Mouse (Mus musculus) hindbrain, embryonic 13.5 days (tissue): ENCODE measurements around the gene Rasl12. TPM values are rescaled to one million over a fixed set of nuclear protein-coding genes. Genes with fewer than 3 reads are reported as not detected.

ENCODE experiments used
- ATAC-seq: fragments of 200-750 bp; cut with Nextera tagmentation; 2 replicates; pipeline ENCODE4 v1.8.0; 2017; ENCODE audit warnings: moderate TSS enrichment; ENCODE audit not compliant: low FRiP score
- H3K27ac ChIP-seq: fragments of 300-500 bp; sonication (generic); 2 replicates; pipeline ENCODE4 v1.5.1; 2015; ENCODE audit warnings: inconsistent platforms, mild to moderate bottlenecking, moderate library complexity
- H3K27me3 ChIP-seq: fragments of 300-500 bp; sonication (generic); 2 replicates; pipeline ENCODE4 v1.6.1; 2015; ENCODE audit warnings: mild to moderate bottlenecking, inconsistent platforms
- H3K36me3 ChIP-seq: fragments of 300-500 bp; sonication (generic); 2 replicates; pipeline ENCODE4 v1.6.1; 2015; ENCODE audit warnings: mild to moderate bottlenecking, inconsistent platforms
- H3K4me1 ChIP-seq: fragments of 300-500 bp; sonication (generic); replicated peaks from 2 replicates; pipeline ENCODE4 v1.6.1; 2015; ENCODE audit warnings: inconsistent platforms
- H3K4me2 ChIP-seq: fragments of 300-500 bp; sonication (generic); 2 replicates; pipeline ENCODE4 v1.6.1; 2015; ENCODE audit warnings: inconsistent platforms, mild to moderate bottlenecking, moderate library complexity
- H3K4me3 ChIP-seq: fragments of 300-500 bp; sonication (generic); 2 replicates; pipeline ENCODE4 v1.5.1; 2015; ENCODE audit warnings: mild to moderate bottlenecking, inconsistent platforms
- H3K9ac ChIP-seq: fragments of 300-500 bp; sonication (generic); 2 replicates; pipeline ENCODE4 v1.6.1; 2015; ENCODE audit warnings: mild to moderate bottlenecking, inconsistent platforms
- H3K9me3 ChIP-seq: fragments of 300-500 bp; sonication (generic); 2 replicates; pipeline ENCODE4 v1.6.1; 2016; ENCODE audit warnings: inconsistent platforms
- WGBS: fragments of 180-500 bp; shearing (Covaris S2); methylation state at CpG from one replicate; pipeline ENCODE4 v1.1.7; 2015; 5-methylcytosine and 5-hydroxymethylcytosine counted together
- polyA plus RNA-seq: library from polyadenylated mRNA; unstranded; fragments of >200 nt; fragmentation: Nextera tagmentation; extraction: Ambion mirVana; gene quantifications from 2 replicates; pipeline ENCODE4 v1.2.1, GENCODE M21; 2015

Gene Rasl12
- polyA plus RNA-seq, 1 experiment from 2014 or later = 7.1 TPM

- no peak for ATAC-seq
- H3K27me3 ChIP-seq = 0 out of 2 replicates have a peak, but pooled peaks cover 4% of the 10 kb centered on the region
- no peak overlapping the region for H3K4me3 ChIP-seq
- no peaks in the 10 kb centered on the region for H3K36me3 ChIP-seq
- H3K27ac ChIP-seq = no peak overlapping the region
- H3K4me2 ChIP-seq = no peak overlapping the region
- H3K4me1 ChIP-seq = 0 out of 2 replicates have a peak, but pooled peaks cover 3% of the 10 kb centered on the region
- H3K9me3 ChIP-seq = no peaks in the 10 kb centered on the region
- 77% methylated on average over 15 of the region's 15 CpGs for WGBS
- H3K9ac ChIP-seq = no peak overlapping the region
Observed at GRCm38 (mm10) chr9:65404331-65405183, 6.3 kb downstream of the Rasl12 start.

- no peak overlapping the region for H3K4me2 ChIP-seq
- no peak overlapping the region for H3K4me3 ChIP-seq
- no peak overlapping the region for H3K9ac ChIP-seq
- 86% methylated on average over 2 of the region's 2 CpGs for WGBS
- H3K27me3 ChIP-seq = no peaks in the 10 kb centered on the region
- H3K27ac ChIP-seq = no peak overlapping the region
- no peaks in the 10 kb centered on the region for H3K9me3 ChIP-seq
- no peak for ATAC-seq
- H3K36me3 ChIP-seq = no peaks in the 10 kb centered on the region
- 0 out of 2 replicates have a peak, but pooled peaks cover 3% of the 10 kb centered on the region for H3K4me1 ChIP-seq
Observed at GRCm38 (mm10) chr9:65405184-65405449, 6.8 kb downstream of the Rasl12 start.

- no peaks in the 10 kb centered on the region for H3K9me3 ChIP-seq
- WGBS = 87% methylated on average over 5 of the region's 5 CpGs
- no peak overlapping the region for H3K9ac ChIP-seq
- no peak overlapping the region for H3K4me3 ChIP-seq
- H3K4me2 ChIP-seq = no peak overlapping the region
- H3K27me3 ChIP-seq = no peaks in the 10 kb centered on the region
- H3K27ac ChIP-seq = no peak overlapping the region
- H3K36me3 ChIP-seq = no peaks in the 10 kb centered on the region
- 0 out of 2 replicates have a peak, but pooled peaks cover 3% of the 10 kb centered on the region for H3K4me1 ChIP-seq
- ATAC-seq = no peak
Observed at GRCm38 (mm10) chr9:65407327-65407726, 9.0 kb downstream of the Rasl12 start.

GRCm38 (mm10) chr9:65407861-65408260, 9.6 kb downstream of the Rasl12 start:
- Histone ChIP-seq H3K27me3 (no peaks in the 10 kb centered on the region), H3K9ac (no peak overlapping the region), H3K9me3 (no peaks in the 10 kb centered on the region), H3K4me3 (no peak overlapping the region), H3K4me1 (0 out of 2 replicates have a peak, but pooled peaks cover 3% of the 10 kb centered on the region), H3K36me3 (no peaks in the 10 kb centered on the region), H3K4me2 (no peak overlapping the region), H3K27ac (no peak overlapping the region)
- WGBS = 74% methylated on average over 3 of the region's 3 CpGs
- ATAC-seq = no peak

- Histone ChIP-seq H3K4me1 (0 out of 2 replicates have a peak, but pooled peaks cover 3% of the 10 kb centered on the region), H3K4me2 (no peak overlapping the region), H3K36me3 (no peaks in the 10 kb centered on the region), H3K27ac (no peak overlapping the region), H3K9ac (no peak overlapping the region), H3K4me3 (no peak overlapping the region), H3K9me3 (no peaks in the 10 kb centered on the region), H3K27me3 (no peaks in the 10 kb centered on the region)
- 69% methylated on average over 5 of the region's 5 CpGs for WGBS
- ATAC-seq = no peak
Observed at GRCm38 (mm10) chr9:65408871-65409295, 10.6 kb downstream of the Rasl12 start.

DNA sequence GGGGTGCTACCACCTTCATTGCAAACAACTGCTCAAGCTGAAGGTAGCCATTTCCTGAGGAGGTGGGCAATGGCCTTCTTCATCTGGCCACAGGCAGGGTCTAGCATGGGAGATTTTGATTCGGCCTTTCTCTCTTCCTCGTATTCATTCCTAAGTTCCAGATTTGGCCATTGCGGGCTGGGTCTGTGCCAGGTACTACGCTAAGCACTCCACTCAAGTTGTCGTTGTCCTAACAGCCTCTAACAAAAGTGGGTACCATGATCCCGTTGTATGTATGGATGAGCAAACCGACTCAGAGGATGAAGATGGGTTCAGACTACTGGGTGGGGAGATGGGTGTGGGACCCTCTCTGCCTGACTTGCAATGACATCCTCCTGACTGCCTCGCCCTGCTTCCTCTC, 12.1 kb downstream of the Rasl12 start:
- 96% methylated on average over 8 of the region's 8 CpGs for WGBS

DNA sequence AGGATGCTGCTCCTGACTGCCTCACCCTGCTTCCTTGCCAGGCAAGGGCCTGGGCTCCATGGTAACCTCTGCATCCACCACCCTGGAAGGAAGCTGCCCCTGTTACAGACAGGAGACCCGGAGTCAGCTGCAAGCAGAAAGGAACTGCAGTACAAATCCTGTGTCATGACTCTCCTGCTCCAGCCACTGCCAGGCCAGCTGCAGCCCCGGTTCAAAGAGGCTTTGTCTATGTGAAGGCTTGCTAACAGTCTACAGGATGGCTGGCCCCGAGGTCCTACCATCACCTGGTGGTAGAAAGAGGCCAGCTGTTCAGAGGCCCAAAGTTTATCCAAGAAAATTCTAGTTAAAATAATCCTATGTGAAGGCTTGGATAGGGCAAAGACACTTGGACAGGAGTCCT, 13.0 kb downstream of the Rasl12 start:
- ATAC-seq = no peak
- 70% methylated on average over 3 of the region's 3 CpGs for WGBS

More for the DNA sequence above, 12.1 kb downstream of the Rasl12 start:
- Histone ChIP-seq H3K4me2 (no peak overlapping the region), H3K9ac (no peak overlapping the region), H3K27ac (no peak overlapping the region), H3K4me1 (no peaks in the 10 kb centered on the region), H3K27me3 (no peaks in the 10 kb centered on the region), H3K36me3 (no peaks in the 10 kb centered on the region), H3K4me3 (no peak overlapping the region), H3K9me3 (no peaks in the 10 kb centered on the region)
- ATAC-seq = no peak

GRCm38 (mm10) chr9:65417738-65418137, 19.4 kb downstream of the Rasl12 start:
- H3K36me3 ChIP-seq = no peaks in the 10 kb centered on the region
- no peaks in the 10 kb centered on the region for H3K27me3 ChIP-seq
- ATAC-seq = no peak
- H3K4me3 ChIP-seq = no peak overlapping the region
- H3K9me3 ChIP-seq = no peaks in the 10 kb centered on the region
- WGBS = 43% methylated on average over 3 of the region's 3 CpGs
- H3K4me1 ChIP-seq = no peaks in the 10 kb centered on the region
- H3K27ac ChIP-seq = no peak overlapping the region
- no peak overlapping the region for H3K9ac ChIP-seq
- H3K4me2 ChIP-seq = no peak overlapping the region

More for the DNA sequence above, 13.0 kb downstream of the Rasl12 start:
- Histone ChIP-seq H3K4me3 (no peak overlapping the region), H3K4me1 (no peaks in the 10 kb centered on the region), H3K27ac (no peak overlapping the region), H3K9ac (no peak overlapping the region), H3K36me3 (no peaks in the 10 kb centered on the region), H3K27me3 (no peaks in the 10 kb centered on the region), H3K9me3 (no peaks in the 10 kb centered on the region), H3K4me2 (no peak overlapping the region)

GRCm38 (mm10) chr9:65419633-65420032, 21.3 kb downstream of the Rasl12 start:
- Histone ChIP-seq H3K4me3 (no peak overlapping the region), H3K4me2 (no peak overlapping the region), H3K36me3 (no peaks in the 10 kb centered on the region), H3K4me1 (no peaks in the 10 kb centered on the region), H3K9ac (no peak overlapping the region), H3K9me3 (no peaks in the 10 kb centered on the region), H3K27me3 (no peaks in the 10 kb centered on the region), H3K27ac (no peak overlapping the region)
- WGBS = 72% methylated on average over 3 of the region's 3 CpGs
- no peak for ATAC-seq

GRCm38 (mm10) chr9:65422760-65423501, 24.6 kb downstream of the Rasl12 start, which contains the start of gene Slc51b:
TSS of gene Slc51b (minus strand) at chr9:65422955.
- WGBS = 82% methylated on average over 11 of the region's 11 CpGs
- Histone ChIP-seq H3K4me1 (no peaks in the 10 kb centered on the region), H3K9me3 (no peaks in the 10 kb centered on the region), H3K36me3 (no peaks in the 10 kb centered on the region), H3K9ac (no peak within 1 kb of the TSS), H3K27me3 (no peaks in the 10 kb centered on the region), H3K4me3 (no peak within 1 kb of the TSS), H3K4me2 (no peak within 1 kb of the TSS), H3K27ac (no peak within 1 kb of the TSS)
- no peak for ATAC-seq

DNA sequence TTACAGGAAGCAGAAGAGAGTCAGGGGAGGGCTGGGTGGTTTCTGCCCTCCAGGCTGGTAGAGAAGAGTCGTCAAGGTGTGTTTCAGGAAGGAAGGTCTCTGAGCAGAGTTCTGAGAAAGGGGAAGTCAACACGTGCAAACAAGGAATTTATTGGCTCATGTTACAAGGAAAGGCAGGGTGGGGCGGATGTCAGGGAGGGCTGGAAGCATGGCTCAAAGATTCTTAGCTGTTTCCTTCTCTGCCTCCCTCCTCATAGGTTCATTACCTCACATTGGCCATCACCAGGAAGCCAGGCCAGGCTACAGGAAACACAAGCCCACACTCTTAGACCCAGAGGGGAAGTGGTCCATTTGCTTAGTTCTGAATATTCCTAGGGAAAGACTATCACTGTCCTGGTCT, 26.1 kb downstream of the Rasl12 start:
- WGBS = 54% methylated on average over 3 of the region's 3 CpGs
- no peaks in the 10 kb centered on the region for H3K36me3 ChIP-seq
- no peaks in the 10 kb centered on the region for H3K27me3 ChIP-seq
- H3K4me1 ChIP-seq = no peaks in the 10 kb centered on the region
- H3K9ac ChIP-seq = no peak overlapping the region
- H3K27ac ChIP-seq = no peak overlapping the region
- no peak for ATAC-seq
- H3K4me3 ChIP-seq = no peak overlapping the region
- no peaks in the 10 kb centered on the region for H3K9me3 ChIP-seq
- H3K4me2 ChIP-seq = no peak overlapping the region

- Histone ChIP-seq H3K9ac (no peak overlapping the region), H3K4me1 (no peaks in the 10 kb centered on the region), H3K36me3 (no peaks in the 10 kb centered on the region), H3K27ac (no peak overlapping the region), H3K27me3 (no peaks in the 10 kb centered on the region), H3K4me3 (no peak overlapping the region), H3K4me2 (no peak overlapping the region), H3K9me3 (no peaks in the 10 kb centered on the region)
- 78% methylated on average over 2 of the region's 2 CpGs for WGBS
- ATAC-seq = no peak
Observed at GRCm38 (mm10) chr9:65427511-65427910, 29.2 kb downstream of the Rasl12 start.
